Mouse (Mus musculus): ENCODE measurements around the gene Tmco4.

Gene Tmco4

GRCm38 (mm10) chr4:139057291-139057690 lies 84.6 kb downstream of the Tmco4 start:
- no peak for DNase-seq (ENCODE audit: low read depth, low spot score)

- DNase-seq (ENCODE audit: low read depth, low spot score): no peak
These were observed 85.3 kb downstream of the Tmco4 start for GRCm38 (mm10) chr4:139058029-139058428.

GRCm38 (mm10) chr4:139059569-139059968 lies 86.9 kb downstream of the Tmco4 start:
- no peak for DNase-seq (ENCODE audit: low read depth, low spot score)

GRCm38 (mm10) chr4:139064831-139065230 lies 92.1 kb downstream of the Tmco4 start:
- no peak for DNase-seq (ENCODE audit: low read depth, low spot score)

GRCm38 (mm10) chr4:139068287-139068686 lies 95.6 kb downstream of the Tmco4 start:
- DNase-seq (ENCODE audit: low read depth, low spot score): no peak

GRCm38 (mm10) chr4:139074060-139074459 lies 101.4 kb downstream of the Tmco4 start:
- DNase-seq (ENCODE audit: low read depth, low spot score): no peak

GRCm38 (mm10) chr4:139075041-139075711 lies 102.5 kb downstream of the Tmco4 start, which contains the start of gene Htr6:
Htr6 (minus strand) TSS chr4:139075570.
- DNase-seq (ENCODE audit: low read depth, low spot score): no peak

- DNase-seq (ENCODE audit: low read depth, low spot score): no peak
These were observed 103.2 kb downstream of the Tmco4 start for GRCm38 (mm10) chr4:139075915-139076314.

GRCm38 (mm10) chr4:139078313-139078712 lies 105.6 kb downstream of the Tmco4 start:
- no peak for DNase-seq (ENCODE audit: low read depth, low spot score)

- no peak for DNase-seq (ENCODE audit: low read depth, low spot score)
These were observed 106.0 kb downstream of the Tmco4 start for GRCm38 (mm10) chr4:139078726-139079125.

GRCm38 (mm10) chr4:139079439-139079838 lies 106.8 kb downstream of the Tmco4 start:
- DNase-seq (ENCODE audit: low read depth, low spot score): no peak

- no peak for DNase-seq (ENCODE audit: low read depth, low spot score)
These were observed 107.6 kb downstream of the Tmco4 start for GRCm38 (mm10) chr4:139080259-139080658.

- DNase-seq (ENCODE audit: low read depth, low spot score): no peak
These were observed 108.7 kb downstream of the Tmco4 start for GRCm38 (mm10) chr4:139081270-139081931.

GRCm38 (mm10) chr4:139082790-139083564 lies 110.3 kb downstream of the Tmco4 start:
- DNase-seq (ENCODE audit: low read depth, low spot score): no peak

- DNase-seq (ENCODE audit: low read depth, low spot score): no peak
These were observed 112.6 kb downstream of the Tmco4 start for GRCm38 (mm10) chr4:139085337-139085736.

- peak; percentile 66 for DNase-seq (ENCODE audit: low read depth, low spot score)
These were observed 113.3 kb downstream of the Tmco4 start for GRCm38 (mm10) chr4:139086037-139086436.

GRCm38 (mm10) chr4:139086984-139087383 lies 114.3 kb downstream of the Tmco4 start:
- no peak for DNase-seq (ENCODE audit: low read depth, low spot score)

- no peak for DNase-seq (ENCODE audit: low read depth, low spot score)
These were observed 116.4 kb downstream of the Tmco4 start for GRCm38 (mm10) chr4:139088982-139089671.

- DNase-seq (ENCODE audit: low read depth, low spot score): no peak
These were observed 117.7 kb downstream of the Tmco4 start for GRCm38 (mm10) chr4:139090303-139090940.

- no peak for DNase-seq (ENCODE audit: low read depth, low spot score)
These were observed 118.4 kb downstream of the Tmco4 start for GRCm38 (mm10) chr4:139091066-139091465.
